Mouse (Mus musculus): ENCODE data around the gene Dnajb2.

DNA sequence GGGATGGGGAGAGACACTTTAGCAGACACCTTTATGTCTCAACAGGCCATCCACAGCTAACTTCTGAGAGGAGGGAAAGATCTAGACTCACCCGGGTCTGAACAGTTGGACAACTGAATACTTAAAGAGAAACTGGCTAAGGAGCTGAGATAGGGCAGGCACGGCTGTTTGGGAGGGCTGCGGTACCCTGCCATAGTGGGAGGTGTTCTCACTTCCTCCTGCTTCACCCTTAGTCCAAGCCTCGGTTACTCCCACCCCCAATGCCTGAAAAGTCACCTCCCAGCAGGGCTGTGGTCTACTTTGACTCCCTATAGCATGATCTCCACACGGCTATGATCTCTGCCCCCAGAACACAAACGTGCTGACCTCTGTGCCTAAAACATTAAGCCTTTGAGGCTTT lies 12.7 kb upstream of the Dnajb2 start:
- TF ChIP-seq CTCF (IDR thresholded peaks at IDR 0.05; ENCODE audit: extremely low read depth, insufficient read length, insufficient replicate concordance, low read depth, low read length) (no peak), POLR2A (IDR thresholded peaks at IDR 0.05; ENCODE audit: low read depth, low read length) (no peak)
